Mouse (Mus musculus) testis, adult 2 months (tissue): ENCODE measurements at regions not wholly inside any gene's neighbourhood (a gene's known extent, or its start where the extent isn't known, plus 50 kb on each side); places are given as distances from the start of the nearest gene placed in this dataset.

Experiments used
- CTCF ChIP-seq: fragments of 200-500 bp; IDR thresholded peaks from 2 replicates; pipeline ENCODE4 v1.5.1; 2012; ENCODE audit warnings: low read depth, mild to moderate bottlenecking, inconsistent platforms, low read length, moderate library complexity; ENCODE audit not compliant: control insufficient read depth, insufficient read depth, insufficient replicate concordance
- POLR2A ChIP-seq: fragments of 200-500 bp; IDR thresholded peaks from 2 replicates; pipeline ENCODE4 v1.6.1; 2012; ENCODE audit warnings: low read depth, mild to moderate bottlenecking, inconsistent platforms, low read length, moderate library complexity; ENCODE audit not compliant: control insufficient read depth

DNA sequence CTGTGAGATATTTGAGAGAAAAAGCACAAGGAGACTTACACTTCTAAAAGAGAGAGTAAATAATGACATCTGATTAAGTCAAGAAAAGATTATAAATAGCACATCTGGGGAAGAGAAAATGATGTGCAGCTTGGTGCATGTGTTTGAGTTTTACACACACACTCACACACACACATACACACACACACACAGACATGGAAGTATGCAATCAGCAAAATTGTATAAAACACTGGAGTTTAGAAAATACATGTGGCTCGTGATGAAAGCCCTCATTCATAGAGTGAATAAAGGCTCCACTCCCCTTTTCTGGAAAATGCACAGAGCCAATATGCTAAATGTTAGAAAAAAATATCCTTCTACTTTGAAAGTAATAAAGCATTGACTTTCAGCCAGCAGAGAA is 182.2 kb downstream of the Sec23a start:
- no peak for TF ChIP-seq CTCF
- TF ChIP-seq POLR2A: no peak
